Mouse (Mus musculus) forebrain, embryonic 13.5 days (tissue): ENCODE data around the gene Ak4. TPM values are rescaled to one million over a fixed set of nuclear protein-coding genes. Genes with fewer than 3 reads are reported as not detected.
A peak's percentile ranks its signal among the peaks of the same experiment; 100 is the strongest.
"Not testable (repeated sequence)": the region's sequence is repeated elsewhere in the genome, so short reads cannot be mapped to it uniquely, and the experiment has no call there.

Experiments
- ATAC-seq: fragments of 200-750 bp; cut with Nextera tagmentation; 2 replicates; pipeline ENCODE4 v1.8.0; 2017
- H3K27ac ChIP-seq: fragments of 300-500 bp; sonication (generic); 2 replicates; pipeline ENCODE4 v1.5.1; 2015; ENCODE audit warnings: inconsistent platforms, mild to moderate bottlenecking, moderate library complexity
- H3K27me3 ChIP-seq: fragments of 300-500 bp; sonication (generic); 2 replicates; pipeline ENCODE4 v1.6.1; 2015; ENCODE audit warnings: mild to moderate bottlenecking, inconsistent platforms
- H3K36me3 ChIP-seq: fragments of 300-500 bp; sonication (generic); 2 replicates; pipeline ENCODE4 v1.6.1; 2015; ENCODE audit warnings: mild to moderate bottlenecking, inconsistent platforms; ENCODE audit not compliant: poor library complexity, severe bottlenecking
- H3K4me1 ChIP-seq: fragments of 300-500 bp; sonication (generic); 2 replicates; pipeline ENCODE4 v1.6.1; 2015; ENCODE audit warnings: inconsistent platforms
- H3K4me2 ChIP-seq: fragments of 300-500 bp; sonication (generic); 2 replicates; pipeline ENCODE4 v1.6.1; 2015; ENCODE audit warnings: inconsistent platforms, mild to moderate bottlenecking, moderate library complexity
- H3K4me3 ChIP-seq: fragments of 300-500 bp; sonication (generic); 2 replicates; pipeline ENCODE4 v1.5.1; 2015; ENCODE audit warnings: mild to moderate bottlenecking, inconsistent platforms
- H3K9ac ChIP-seq: fragments of 300-500 bp; sonication (generic); 2 replicates; pipeline ENCODE4 v1.6.1; 2015; ENCODE audit warnings: mild to moderate bottlenecking, inconsistent platforms
- H3K9me3 ChIP-seq: fragments of 300-500 bp; sonication (generic); replicated peaks from 2 replicates; pipeline ENCODE4 v1.6.1; 2016; ENCODE audit warnings: inconsistent platforms
- WGBS: fragments of 180-500 bp; shearing (Covaris S2); methylation state at CpG from one replicate; pipeline ENCODE4 v1.1.7; 2015; 5-methylcytosine and 5-hydroxymethylcytosine counted together
- polyA plus RNA-seq: library from polyadenylated mRNA; unstranded; fragments of >200 nt; fragmentation: Nextera tagmentation; extraction: Ambion mirVana; gene quantifications from 2 replicates; pipeline ENCODE4 v1.2.1, GENCODE M21; 2015

Ak4 gene
- polyA plus RNA-seq = 9.7 and 10.2 TPM in 2 replicates

DNA sequence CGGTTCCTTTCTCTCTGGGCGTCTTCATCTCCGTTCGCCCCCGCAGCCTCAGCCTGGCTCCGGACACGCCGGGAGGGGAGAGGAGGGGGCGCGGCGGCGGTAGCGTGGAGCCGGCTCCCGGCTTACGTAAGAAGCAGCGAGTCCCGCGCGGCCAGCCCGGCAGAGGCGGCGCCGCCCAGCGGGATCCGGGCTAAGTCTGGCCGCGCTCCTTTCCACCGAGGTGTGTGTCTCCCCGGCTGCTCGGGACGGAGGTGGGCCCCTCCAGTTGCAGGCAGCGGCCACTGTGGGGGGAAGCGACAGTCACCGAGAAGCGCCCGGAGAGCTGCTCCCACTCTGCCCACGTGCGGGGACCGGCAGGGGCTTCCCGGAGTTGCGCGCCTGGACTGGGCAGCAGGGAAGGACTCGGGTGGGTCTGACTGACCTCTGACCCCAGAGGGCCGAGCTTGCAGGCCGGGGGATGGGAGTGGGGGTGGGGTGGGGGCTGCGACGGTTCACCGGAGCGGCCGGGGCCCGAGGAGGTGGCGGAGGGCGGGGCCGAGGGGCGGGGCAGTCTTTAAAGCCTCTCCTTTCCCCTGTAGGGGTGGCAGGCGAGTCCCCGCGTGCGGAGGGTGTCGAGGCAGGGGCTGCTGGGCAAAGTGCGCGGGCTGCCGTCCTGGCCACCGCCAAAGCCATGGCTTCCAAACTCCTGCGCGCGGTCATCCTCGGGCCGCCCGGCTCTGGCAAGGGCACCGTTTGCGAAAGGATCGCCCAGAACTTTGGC is at the start of gene Ak4:
TSS of gene Ak4 (plus strand) at position 127 of the 760 bp plus-strand sequence.
- peak within 1 kb of the TSS; percentile 97 for H3K4me2 ChIP-seq
- peaks cover 14% of the 10 kb centered on the region for H3K4me1 ChIP-seq
- ATAC-seq = peak; percentile 78
- H3K27me3 ChIP-seq = 0 out of 2 replicates have a peak, but pooled peaks cover 2% of the 10 kb centered on the region
- H3K9ac ChIP-seq = peak within 1 kb of the TSS; percentile 79
- H3K4me3 ChIP-seq = peak within 1 kb of the TSS; percentile 68
- no peaks in the 10 kb centered on the region for H3K9me3 ChIP-seq
- H3K36me3 ChIP-seq = no peaks in the 10 kb centered on the region
- WGBS = under 1% methylated on average over 54 of the region's 74 CpGs
- H3K27ac ChIP-seq = peak within 1 kb of the TSS; percentile 31; the same call in 1 of the 2 replicates

DNA sequence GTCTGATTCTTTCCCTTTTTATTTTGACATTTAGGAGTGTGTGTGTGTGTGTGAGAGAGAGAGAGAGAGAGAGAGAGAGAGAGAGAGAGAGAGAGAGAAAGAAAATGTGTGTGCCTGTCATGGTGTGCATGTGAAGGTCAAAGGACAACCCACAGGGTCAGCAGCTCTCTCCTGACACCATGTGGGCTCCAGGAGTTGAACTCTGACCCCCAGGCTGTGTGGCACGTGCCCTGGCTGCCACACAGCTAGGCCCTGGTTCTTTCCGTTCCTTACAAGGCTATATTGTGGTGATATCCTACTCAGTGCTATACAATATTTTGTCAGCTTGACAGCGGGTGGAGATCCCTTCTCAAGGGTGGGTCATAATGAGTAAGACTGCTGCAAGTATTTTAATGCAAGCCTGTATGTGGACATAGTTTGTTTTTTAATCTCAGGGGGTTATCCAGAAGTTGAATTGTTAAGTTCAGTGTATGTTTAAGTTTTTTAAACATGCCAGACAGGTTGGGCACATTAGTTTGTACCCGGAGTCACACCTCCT is 49.3 kb upstream of the Ak4 start:
- 81% methylated on average over 4 of the region's 4 CpGs for WGBS
- no peak for ATAC-seq
- Histone ChIP-seq H3K4me1 (no peaks in the 10 kb centered on the region), H3K9ac (no peak overlapping the region), H3K36me3 (no peaks in the 10 kb centered on the region), H3K4me3 (no peak overlapping the region), H3K9me3 (no peaks in the 10 kb centered on the region), H3K4me2 (no peak overlapping the region), H3K27me3 (no peaks in the 10 kb centered on the region), H3K27ac (no peak overlapping the region)

DNA sequence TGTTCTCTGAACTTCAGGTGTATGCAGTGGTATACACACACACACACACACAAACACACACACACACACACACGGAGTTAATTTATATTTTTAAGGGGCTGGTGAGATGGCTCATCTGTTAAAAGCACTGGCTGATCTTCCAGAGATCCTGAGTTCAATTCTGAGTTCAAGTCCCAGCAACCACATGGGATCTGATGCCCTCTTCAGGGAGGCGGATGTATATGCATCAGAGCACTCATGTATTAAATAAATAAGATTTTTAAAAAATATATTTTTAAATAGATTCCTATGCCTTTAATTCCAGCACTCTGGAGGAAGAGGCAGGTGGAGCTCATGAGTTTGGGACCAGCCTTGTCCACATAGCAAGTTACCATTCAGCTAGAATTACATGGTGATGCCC is 46.8 kb upstream of the Ak4 start:
- Histone ChIP-seq H3K4me3 (no peak overlapping the region), H3K36me3 (no peaks in the 10 kb centered on the region), H3K27me3 (no peaks in the 10 kb centered on the region), H3K4me1 (no peaks in the 10 kb centered on the region), H3K9me3 (no peaks in the 10 kb centered on the region), H3K4me2 (no peak overlapping the region), H3K9ac (no peak overlapping the region), H3K27ac (no peak overlapping the region)
- ATAC-seq = no peak
- 67% methylated on average over 2 of the region's 2 CpGs for WGBS

GRCm38 (mm10) chr4:101372751-101373150 is 46.3 kb upstream of the Ak4 start:
- no peak overlapping the region for H3K4me2 ChIP-seq
- H3K27ac ChIP-seq = no peak overlapping the region
- no peaks in the 10 kb centered on the region for H3K4me1 ChIP-seq
- H3K36me3 ChIP-seq = no peaks in the 10 kb centered on the region
- 94% methylated on average over 6 of the region's 6 CpGs for WGBS
- H3K9me3 ChIP-seq = no peaks in the 10 kb centered on the region
- no peak overlapping the region for H3K9ac ChIP-seq
- no peaks in the 10 kb centered on the region for H3K27me3 ChIP-seq
- H3K4me3 ChIP-seq = no peak overlapping the region
- ATAC-seq = no peak

- H3K9me3 ChIP-seq = no peaks in the 10 kb centered on the region
- 79% methylated on average over 8 of the region's 8 CpGs for WGBS
- no peak overlapping the region for H3K4me3 ChIP-seq
- no peaks in the 10 kb centered on the region for H3K27me3 ChIP-seq
- H3K9ac ChIP-seq = no peak overlapping the region
- no peak for ATAC-seq
- H3K4me2 ChIP-seq = no peak overlapping the region
- H3K4me1 ChIP-seq = no peaks in the 10 kb centered on the region
- H3K27ac ChIP-seq = no peak overlapping the region
- no peaks in the 10 kb centered on the region for H3K36me3 ChIP-seq
Measured at GRCm38 (mm10) chr4:101374104-101374503, 45.0 kb upstream of the Ak4 start.

DNA sequence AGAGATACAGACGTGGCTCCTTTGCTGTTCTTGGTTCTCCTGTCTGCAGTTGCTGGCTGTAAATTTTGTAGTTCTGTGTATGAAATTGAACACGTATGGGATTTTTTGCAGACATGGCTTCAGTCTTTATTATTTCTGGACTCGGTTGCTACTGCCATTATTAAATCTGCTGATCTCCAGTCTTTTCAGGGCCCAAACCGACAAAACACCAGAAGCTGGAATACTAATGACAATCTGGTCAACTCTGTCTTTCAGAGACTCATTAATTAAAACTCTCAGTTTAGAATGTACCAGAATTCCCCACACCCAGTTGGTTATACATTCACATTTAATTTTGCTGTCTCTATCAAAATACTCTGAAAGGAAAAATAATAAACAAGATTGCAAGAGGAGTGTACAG is 42.2 kb upstream of the Ak4 start:
- no peaks in the 10 kb centered on the region for H3K4me1 ChIP-seq
- 71% methylated on average over 4 of the region's 4 CpGs for WGBS
- ATAC-seq = no peak
- no peak overlapping the region for H3K9ac ChIP-seq
- no peak overlapping the region for H3K4me2 ChIP-seq
- no peaks in the 10 kb centered on the region for H3K36me3 ChIP-seq
- H3K27ac ChIP-seq = no peak overlapping the region
- no peak overlapping the region for H3K4me3 ChIP-seq
- no peaks in the 10 kb centered on the region for H3K27me3 ChIP-seq
- no peaks in the 10 kb centered on the region for H3K9me3 ChIP-seq

GRCm38 (mm10) chr4:101378241-101378640 is 40.8 kb upstream of the Ak4 start:
- Histone ChIP-seq H3K9ac (no peak overlapping the region), H3K4me3 (no peak overlapping the region), H3K27me3 (no peaks in the 10 kb centered on the region), H3K27ac (no peak overlapping the region), H3K36me3 (no peaks in the 10 kb centered on the region), H3K4me1 (no peaks in the 10 kb centered on the region), H3K4me2 (no peak overlapping the region), H3K9me3 (no peaks in the 10 kb centered on the region)
- WGBS = 53% methylated on average over 4 of the region's 4 CpGs
- no peak for ATAC-seq

DNA sequence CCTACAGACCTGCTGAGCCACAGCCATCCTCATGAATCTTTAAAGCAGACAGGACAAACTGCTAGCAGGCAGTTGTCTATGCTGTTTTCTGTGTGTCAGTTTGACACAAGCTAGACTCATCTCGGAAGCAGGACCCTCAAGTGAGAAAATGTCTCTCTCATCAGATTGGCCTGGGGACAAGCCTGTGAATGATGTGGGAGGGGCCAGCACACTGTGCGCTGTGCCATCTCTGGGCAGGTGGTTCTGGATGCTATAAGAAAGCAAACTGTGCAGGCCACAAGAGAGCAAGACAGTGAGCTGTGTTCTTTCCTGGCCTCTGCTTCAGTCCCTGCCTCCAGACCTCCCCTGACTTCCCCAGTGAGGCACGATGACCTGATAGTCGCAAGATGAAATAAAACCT is 40.3 kb upstream of the Ak4 start:
- Histone ChIP-seq H3K9ac (no peak overlapping the region), H3K36me3 (no peaks in the 10 kb centered on the region), H3K4me1 (no peaks in the 10 kb centered on the region), H3K9me3 (no peaks in the 10 kb centered on the region), H3K27me3 (no peaks in the 10 kb centered on the region), H3K27ac (no peak overlapping the region; the same call in 1 of the 2 replicates), H3K4me3 (no peak overlapping the region), H3K4me2 (no peak overlapping the region)
- no peak for ATAC-seq
- WGBS = 80% methylated on average over 4 of the region's 4 CpGs

GRCm38 (mm10) chr4:101385002-101385401 is 34.1 kb upstream of the Ak4 start:
- WGBS = 54% methylated on average over 2 of the region's 2 CpGs
- no peaks in the 10 kb centered on the region for H3K27me3 ChIP-seq
- no peak overlapping the region for H3K27ac ChIP-seq
- H3K9me3 ChIP-seq = no peaks in the 10 kb centered on the region
- H3K4me2 ChIP-seq = no peak overlapping the region
- H3K36me3 ChIP-seq = no peaks in the 10 kb centered on the region
- no peak overlapping the region for H3K9ac ChIP-seq
- no peaks in the 10 kb centered on the region for H3K4me1 ChIP-seq
- H3K4me3 ChIP-seq = no peak overlapping the region
- ATAC-seq = no peak

DNA sequence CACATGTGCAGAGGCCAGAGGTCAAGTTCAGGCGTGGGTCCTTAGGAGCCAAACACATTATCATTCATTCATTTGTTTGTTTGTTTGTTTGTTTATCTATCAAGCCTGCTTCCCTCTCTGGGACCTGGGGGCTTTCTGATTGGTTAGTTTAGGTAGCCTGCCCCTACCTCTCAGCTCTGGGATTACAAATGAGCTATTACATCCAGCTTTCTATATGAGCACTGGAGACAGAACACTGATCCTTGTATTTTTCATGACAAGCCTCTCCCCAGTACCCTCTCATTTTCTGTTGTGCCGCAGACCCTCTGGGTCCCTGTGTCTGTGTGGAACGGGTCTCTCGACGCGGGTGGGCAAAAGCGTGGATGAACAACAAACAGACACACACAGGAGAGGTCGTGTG is 30.8 kb upstream of the Ak4 start:
- Histone ChIP-seq H3K9me3 (no peaks in the 10 kb centered on the region), H3K27ac (no peak overlapping the region), H3K27me3 (no peaks in the 10 kb centered on the region), H3K36me3 (no peaks in the 10 kb centered on the region), H3K4me3 (no peak overlapping the region), H3K4me2 (no peak overlapping the region), H3K4me1 (no peaks in the 10 kb centered on the region), H3K9ac (no peak overlapping the region)
- WGBS = 90% methylated on average over 8 of the region's 8 CpGs
- ATAC-seq = no peak

- not testable (repeated sequence) for H3K4me2 ChIP-seq, H3K9ac ChIP-seq, H3K9me3 ChIP-seq, ATAC-seq, H3K27ac ChIP-seq, H3K27me3 ChIP-seq, H3K4me3 ChIP-seq, H3K36me3 ChIP-seq, H3K4me1 ChIP-seq
- WGBS = 82% methylated on average over 6 of the region's 6 CpGs
Measured at GRCm38 (mm10) chr4:101388656-101389055, 30.4 kb upstream of the Ak4 start.

- no peak for ATAC-seq
- Histone ChIP-seq H3K27me3 (no peaks in the 10 kb centered on the region), H3K27ac (no peak overlapping the region), H3K36me3 (no peaks in the 10 kb centered on the region), H3K4me1 (no peaks in the 10 kb centered on the region), H3K4me3 (no peak overlapping the region), H3K9ac (no peak overlapping the region), H3K4me2 (no peak overlapping the region), H3K9me3 (no peaks in the 10 kb centered on the region)
- WGBS = 50% methylated on average over 2 of the region's 2 CpGs
Measured at GRCm38 (mm10) chr4:101392229-101392628, 26.8 kb upstream of the Ak4 start.

GRCm38 (mm10) chr4:101393292-101393711 is 25.8 kb upstream of the Ak4 start:
- Histone ChIP-seq H3K9me3 (no peaks in the 10 kb centered on the region), H3K27ac (no peak overlapping the region), H3K9ac (no peak overlapping the region), H3K36me3 (no peaks in the 10 kb centered on the region), H3K4me3 (no peak overlapping the region), H3K4me2 (no peak overlapping the region), H3K27me3 (no peaks in the 10 kb centered on the region), H3K4me1 (no peaks in the 10 kb centered on the region)
- no peak for ATAC-seq
- WGBS = 85% methylated on average over 5 of the region's 5 CpGs
